Mouse (Mus musculus): Measurements from ENCODE around the gene Irgm1.
A peak's percentile ranks its signal among the peaks of the same experiment; 100 is the strongest.

- TF ChIP-seq POLR2A (IDR thresholded peaks at IDR 0.05; ENCODE audit: insufficient read depth, low read length), result no peak
- peak; percentile 21 for TF ChIP-seq CTCF (IDR thresholded peaks at IDR 0.05; ENCODE audit: low read depth, low read length)
These were observed 12.5 kb downstream of the Irgm1 start for GRCm38 (mm10) chr11:48859014-48859413.

Measured in ES-Bruce4 (cell line).